Mouse (Mus musculus) brain, embryonic 14.5 days (tissue): ENCODE results near the gene Cd200. TPM values are rescaled to one million over a fixed set of nuclear protein-coding genes. Genes with fewer than 3 reads are reported as not detected.

ENCODE experiments used
- DNase-seq: peaks from one replicate; pipeline ENCODE4 v3.0.0-alpha.2; 2011; ENCODE audit warnings: low read depth
- CTCF ChIP-seq: fragments of 200-500 bp; IDR thresholded peaks from 2 replicates; pipeline ENCODE4 v1.5.1; 2012; ENCODE audit warnings: inconsistent platforms, mild to moderate bottlenecking, moderate library complexity, borderline replicate concordance; ENCODE audit not compliant: insufficient read depth, insufficient read length; ENCODE audit errors: extremely low read depth
- POLR2A ChIP-seq: fragments of 200-500 bp; IDR thresholded peaks from 2 replicates; pipeline ENCODE4 v1.6.1; 2012; ENCODE audit warnings: mild to moderate bottlenecking, inconsistent platforms, borderline replicate concordance; ENCODE audit not compliant: poor library complexity, insufficient read depth, insufficient read length, severe bottlenecking; ENCODE audit errors: extremely low read depth
- polyA plus RNA-seq: library from polyadenylated mRNA; depleted of rRNA; stranded (reverse); fragments of >200 nt; gene quantifications from 2 replicates; pipeline ENCODE4 v1.2.3, GENCODE M21; 2012

Cd200 gene
- polyA plus RNA-seq, 1 experiment = 203 TPM

GRCm38 (mm10) chr16:45377332-45377731, 31.5 kb downstream of the Cd200 start:
- TF ChIP-seq POLR2A (no peak), CTCF (no peak)
- no peak for DNase-seq

GRCm38 (mm10) chr16:45376812-45377211, 32.0 kb downstream of the Cd200 start:
- no peak for DNase-seq
- TF ChIP-seq CTCF (no peak), POLR2A (no peak)

GRCm38 (mm10) chr16:45376294-45376693, 32.6 kb downstream of the Cd200 start:
- DNase-seq = peak; percentile 45
- TF ChIP-seq POLR2A (no peak), CTCF (no peak)

- TF ChIP-seq CTCF = no peak
- no peak for TF ChIP-seq POLR2A
- peak; percentile 57 for DNase-seq
These were observed 33.2 kb downstream of the Cd200 start for GRCm38 (mm10) chr16:45375506-45376225.

GRCm38 (mm10) chr16:45374074-45374473, 34.8 kb downstream of the Cd200 start:
- DNase-seq = no peak
- TF ChIP-seq POLR2A (no peak), CTCF (no peak)

- no peak for DNase-seq
- no peak for TF ChIP-seq CTCF
- no peak for TF ChIP-seq POLR2A
These were observed 37.8 kb downstream of the Cd200 start for GRCm38 (mm10) chr16:45371076-45371475.

GRCm38 (mm10) chr16:45369285-45369965, 39.4 kb downstream of the Cd200 start:
- TF ChIP-seq CTCF (no peak), POLR2A (no peak)
- DNase-seq = no peak

- DNase-seq = no peak
- no peak for TF ChIP-seq CTCF
- no peak for TF ChIP-seq POLR2A
These were observed 42.7 kb downstream of the Cd200 start for GRCm38 (mm10) chr16:45366111-45366510.

- no peak for TF ChIP-seq CTCF
- TF ChIP-seq POLR2A = no peak
- DNase-seq = no peak
These were observed 43.5 kb downstream of the Cd200 start for GRCm38 (mm10) chr16:45365353-45365752.

- TF ChIP-seq POLR2A (no peak), CTCF (no peak)
- DNase-seq = no peak
These were observed 44.2 kb downstream of the Cd200 start for GRCm38 (mm10) chr16:45364627-45365026.

GRCm38 (mm10) chr16:45363480-45364045, 45.3 kb downstream of the Cd200 start:
- no peak for TF ChIP-seq POLR2A
- no peak for TF ChIP-seq CTCF
- DNase-seq = no peak
